Mouse (Mus musculus) stomach, postnatal 0 days (tissue): Measurements from ENCODE around the gene Tmem198. TPM values are rescaled to one million over a fixed set of nuclear protein-coding genes. Genes with fewer than 3 reads are reported as not detected.

Experiments
- ATAC-seq: fragments of 200-750 bp; cut with Nextera tagmentation; 2 replicates; pipeline ENCODE4 v1.8.0; 2017; ENCODE audit not compliant: low FRiP score, low TSS enrichment
- DNase-seq: peaks from one replicate; pipeline ENCODE4 v3.0.0-alpha.2; 2016; ENCODE audit warnings: low spot score
- H3K27ac ChIP-seq: fragments of 300-500 bp; sonication (generic); replicated peaks from 2 replicates; pipeline ENCODE4 v1.5.1; 2014; ENCODE audit warnings: mild to moderate bottlenecking, control low read depth
- H3K27me3 ChIP-seq: fragments of 300-500 bp; sonication (generic); 2 replicates; pipeline ENCODE4 v1.6.1; 2014; ENCODE audit warnings: low read length; ENCODE audit not compliant: control insufficient read depth, insufficient read depth
- H3K36me3 ChIP-seq: fragments of 300-500 bp; sonication (generic); 2 replicates; pipeline ENCODE4 v1.6.1; 2014; ENCODE audit warnings: low read length, mixed read lengths; ENCODE audit not compliant: control insufficient read depth, insufficient read depth
- H3K4me1 ChIP-seq: fragments of 300-500 bp; sonication (generic); replicated peaks from 2 replicates; pipeline ENCODE4 v1.6.1; 2014; ENCODE audit warnings: antibody characterized with exemption; ENCODE audit not compliant: control insufficient read depth, insufficient read depth
- H3K4me2 ChIP-seq: fragments of 300-500 bp; sonication (generic); replicated peaks from 2 replicates; pipeline ENCODE4 v1.6.1; 2014; ENCODE audit warnings: low read depth, mild to moderate bottlenecking, control low read depth, moderate library complexity
- H3K4me3 ChIP-seq: fragments of 300-500 bp; sonication (generic); 2 replicates; pipeline ENCODE4 v1.5.1; 2014; ENCODE audit warnings: low read depth, low read length, control low read depth
- H3K9ac ChIP-seq: fragments of 300-500 bp; sonication (generic); 2 replicates; pipeline ENCODE4 v1.6.1; 2014; ENCODE audit warnings: mild to moderate bottlenecking, low read length, control low read depth, mixed read lengths
- H3K9me3 ChIP-seq: fragments of 300-500 bp; sonication (generic); 2 replicates; pipeline ENCODE4 v1.6.1; 2016; ENCODE audit warnings: low read length; ENCODE audit not compliant: control insufficient read depth
- CTCF ChIP-seq: IDR thresholded peaks from 2 replicates; pipeline ENCODE4 v1.5.1; 2016; ENCODE audit warnings: antibody characterized with exemption, low read depth, mild to moderate bottlenecking, moderate library complexity
- EP300 ChIP-seq: optimal IDR thresholded peaks from 2 replicates; pipeline ENCODE3; 2016; ENCODE audit warnings: antibody characterized with exemption
- WGBS: fragments of 180-500 bp; shearing (Covaris S2); extraction: QIAGEN DNeasy Blood & Tissue Kit; methylation state at CpG from one replicate; pipeline ENCODE4 v1.1.7; 2014; 5-methylcytosine and 5-hydroxymethylcytosine counted together
- polyA plus RNA-seq: library from polyadenylated mRNA; unstranded; fragments of >200 nt; fragmentation: Nextera tagmentation; extraction: Ambion mirVana; gene quantifications from 2 replicates; pipeline ENCODE4 v1.2.1, GENCODE M21; 2015

Tmem198 gene
- polyA plus RNA-seq, 1 experiment from 2014 or later = 1.4 TPM

- Histone ChIP-seq H3K4me1 (no peaks in the 10 kb centered on the region), H3K36me3 (peaks cover 15% of the 10 kb centered on the region), H3K4me3 (peak overlapping the region; percentile 85), H3K27me3 (no peaks in the 10 kb centered on the region), H3K27ac (no peak overlapping the region), H3K9me3 (no peaks in the 10 kb centered on the region), H3K9ac (peak overlapping the region; percentile 93; the same call in 1 of the 2 replicates), H3K4me2 (peak overlapping the region; percentile 91)
- DNase-seq (no peak), ATAC-seq (no peak)
- 44% methylated on average over 9 of the region's 9 CpGs for WGBS
- TF ChIP-seq CTCF = no peak
- TF ChIP-seq EP300 = no peak
Measured at GRCm38 (mm10) chr1:75504256-75505045, 25.1 kb downstream of the Tmem198 start.

GRCm38 (mm10) chr1:75505159-75505955, 26.0 kb downstream of the Tmem198 start:
- peak; percentile 81 for DNase-seq
- H3K27ac ChIP-seq = peak overlapping the region; percentile 95

GRCm38 (mm10) chr1:75505956-75506831, 26.9 kb downstream of the Tmem198 start, which contains the start of gene Obsl1:
Gene Obsl1, minus strand, starts transcription at chr1:75506452.
- H3K9ac ChIP-seq = peak within 1 kb of the TSS; percentile 93
- under 1% methylated on average over 60 of the region's 65 CpGs for WGBS
- no peaks in the 10 kb centered on the region for H3K9me3 ChIP-seq
- peak within 1 kb of the TSS; percentile 85 for H3K4me3 ChIP-seq
- H3K27ac ChIP-seq = peak within 1 kb of the TSS; percentile 95
- peak; percentile 70 for DNase-seq
- H3K4me1 ChIP-seq = no peaks in the 10 kb centered on the region; the same call in 1 of the 2 replicates
- peaks cover 5% of the 10 kb centered on the region for H3K36me3 ChIP-seq
- peak; percentile 79 for ATAC-seq
- TF ChIP-seq EP300 (no peak), CTCF (no peak)
- H3K4me2 ChIP-seq = peak within 1 kb of the TSS; percentile 91
- H3K27me3 ChIP-seq = no peaks in the 10 kb centered on the region

More at GRCm38 (mm10) chr1:75505159-75505955, 26.0 kb downstream of the Tmem198 start:
- under 1% methylated on average over 72 of the region's 84 CpGs for WGBS
- Histone ChIP-seq H3K36me3 (peaks cover 10% of the 10 kb centered on the region), H3K4me1 (no peaks in the 10 kb centered on the region), H3K9ac (peak overlapping the region; percentile 93), H3K9me3 (no peaks in the 10 kb centered on the region), H3K27me3 (no peaks in the 10 kb centered on the region), H3K4me3 (peak overlapping the region; percentile 85), H3K4me2 (peak overlapping the region; percentile 91)
- ATAC-seq = peak; percentile 76
- 0 out of 2 replicates have a peak, but pooled peaks have one; percentile 29 for TF ChIP-seq CTCF
- TF ChIP-seq EP300 = no peak

GRCm38 (mm10) chr1:75507006-75507405, 27.7 kb downstream of the Tmem198 start, which contains the start of gene Inha:
Gene Inha, plus strand, starts transcription at chr1:75507077.
- H3K4me1 ChIP-seq = no peaks in the 10 kb centered on the region; the same call in 1 of the 2 replicates
- H3K36me3 ChIP-seq = peaks cover 1% of the 10 kb centered on the region; the same call in 1 of the 2 replicates
- 54% methylated on average over 10 of the region's 10 CpGs for WGBS
- H3K4me2 ChIP-seq = peak within 1 kb of the TSS; percentile 91
- ATAC-seq (no peak), DNase-seq (no peak)
- peak within 1 kb of the TSS; percentile 95 for H3K27ac ChIP-seq
- H3K9ac ChIP-seq = peak within 1 kb of the TSS; percentile 93
- no peaks in the 10 kb centered on the region for H3K27me3 ChIP-seq
- no peaks in the 10 kb centered on the region for H3K9me3 ChIP-seq
- no peak for TF ChIP-seq EP300
- no peak for TF ChIP-seq CTCF
- H3K4me3 ChIP-seq = peak within 1 kb of the TSS; percentile 85

- no peak for TF ChIP-seq CTCF
- TF ChIP-seq EP300 = no peak
- WGBS = 61% methylated on average over 20 of the region's 20 CpGs
- H3K9me3 ChIP-seq = no peaks in the 10 kb centered on the region
- ATAC-seq (no peak), DNase-seq (no peak)
- H3K27me3 ChIP-seq = no peaks in the 10 kb centered on the region
- no peak overlapping the region for H3K4me3 ChIP-seq
- H3K36me3 ChIP-seq = no peaks in the 10 kb centered on the region
- no peak overlapping the region for H3K4me2 ChIP-seq
- H3K27ac ChIP-seq = no peak overlapping the region
- no peaks in the 10 kb centered on the region; the same call in 1 of the 2 replicates for H3K4me1 ChIP-seq
- H3K9ac ChIP-seq = 0 out of 2 replicates have a peak overlapping the region, but pooled peaks have one; percentile 13
Measured at GRCm38 (mm10) chr1:75509586-75509985, 30.3 kb downstream of the Tmem198 start.
